Mouse (Mus musculus) embryonic facial prominence, embryonic 11.5 days (tissue): Measurements from ENCODE around the gene C6. TPM values are rescaled to one million over a fixed set of nuclear protein-coding genes. Genes with fewer than 3 reads are reported as not detected.

ENCODE experiments used
- ATAC-seq: fragments of 200-750 bp; cut with Nextera tagmentation; replicated peaks from 2 replicates; pipeline ENCODE4 v1.8.0; 2017; ENCODE audit warnings: low read depth; ENCODE audit not compliant: insufficient number of reproducible peaks, low FRiP score, low TSS enrichment
- DNase-seq: peaks from one replicate; pipeline ENCODE4 v3.0.0-alpha.2; 2015; ENCODE audit warnings: low spot score
- H3K27ac ChIP-seq: fragments of 300-500 bp; sonication (generic); replicated peaks from 2 replicates; pipeline ENCODE4 v1.5.1; 2014; ENCODE audit warnings: mild to moderate bottlenecking, low read depth, low read length, control low read depth
- H3K27me3 ChIP-seq: fragments of 300-500 bp; sonication (generic); 2 replicates; pipeline ENCODE4 v1.6.1; 2014; ENCODE audit warnings: mild to moderate bottlenecking, low read length, moderate library complexity, mixed read lengths; ENCODE audit not compliant: control insufficient read depth, insufficient read depth
- H3K36me3 ChIP-seq: fragments of 300-500 bp; sonication (generic); replicated peaks from 2 replicates; pipeline ENCODE4 v1.6.1; 2014; ENCODE audit warnings: low read depth, mild to moderate bottlenecking, low read length, moderate library complexity, mixed read lengths; ENCODE audit not compliant: control insufficient read depth, insufficient read depth
- H3K4me1 ChIP-seq: fragments of 300-500 bp; sonication (generic); 2 replicates; pipeline ENCODE4 v1.6.1; 2014; ENCODE audit warnings: low read length, mixed read lengths; ENCODE audit not compliant: control insufficient read depth, insufficient read depth
- H3K4me2 ChIP-seq: fragments of 300-500 bp; sonication (generic); 2 replicates; pipeline ENCODE4 v1.6.1; 2014; ENCODE audit warnings: low read depth, mild to moderate bottlenecking, control low read depth, low read length, moderate library complexity
- H3K4me3 ChIP-seq: fragments of 300-500 bp; sonication (generic); 2 replicates; pipeline ENCODE4 v1.5.1; 2014; ENCODE audit warnings: low read depth, low read length, control low read depth
- H3K9ac ChIP-seq: fragments of 300-500 bp; sonication (generic); replicated peaks from 2 replicates; pipeline ENCODE4 v1.6.1; 2014; ENCODE audit warnings: mild to moderate bottlenecking, control low read depth, low read length
- H3K9me3 ChIP-seq: fragments of 300-500 bp; sonication (generic); replicated peaks from 2 replicates; pipeline ENCODE4 v1.6.1; 2016; ENCODE audit warnings: mild to moderate bottlenecking, low read length, inconsistent platforms, mixed read lengths; ENCODE audit not compliant: control insufficient read depth
- WGBS: fragments of 180-500 bp; shearing (Covaris S2); extraction: QIAGEN DNeasy Blood & Tissue Kit; methylation state at CpG from one replicate; pipeline ENCODE4 v1.1.7; 2014; 5-methylcytosine and 5-hydroxymethylcytosine counted together
- polyA plus RNA-seq: library from polyadenylated mRNA; unstranded; fragments of >200 nt; fragmentation: Nextera tagmentation; extraction: Ambion mirVana; gene quantifications from 2 replicates; pipeline ENCODE4 v1.2.1, GENCODE M21; 2014

The C6 gene
- not detected in 2 replicates for polyA plus RNA-seq

GRCm38 (mm10) chr15:4726830-4727310 is at the start of gene C6:
C6 (plus strand) TSS chr15:4727175.
- DNase-seq, result no peak
- Histone ChIP-seq H3K9ac (no peak within 1 kb of the TSS), H3K4me2 (no peak within 1 kb of the TSS), H3K27ac (no peak within 1 kb of the TSS), H3K27me3 (no peaks in the 10 kb centered on the region), H3K4me1 (no peaks in the 10 kb centered on the region), H3K36me3 (no peaks in the 10 kb centered on the region), H3K9me3 (no peaks in the 10 kb centered on the region), H3K4me3 (no peak within 1 kb of the TSS)
- WGBS, result 90% methylated on average over 9 of the region's 9 CpGs
- ATAC-seq, result no peak

GRCm38 (mm10) chr15:4697604-4698003 is 29.4 kb upstream of the C6 start:
- no peak overlapping the region for H3K4me3 ChIP-seq
- H3K4me2 ChIP-seq, result no peak overlapping the region
- H3K27ac ChIP-seq, result no peak overlapping the region
- H3K9ac ChIP-seq, result no peak overlapping the region
- H3K27me3 ChIP-seq, result no peaks in the 10 kb centered on the region
- H3K9me3 ChIP-seq, result no peaks in the 10 kb centered on the region
- WGBS, result 90% methylated on average over 4 of the region's 4 CpGs
- no peaks in the 10 kb centered on the region for H3K36me3 ChIP-seq
- no peaks in the 10 kb centered on the region for H3K4me1 ChIP-seq
- DNase-seq (no peak), ATAC-seq (no peak)

GRCm38 (mm10) chr15:4734150-4734549 is 7.2 kb downstream of the C6 start:
- Histone ChIP-seq H3K9ac (no peak overlapping the region), H3K4me1 (no peaks in the 10 kb centered on the region), H3K9me3 (no peaks in the 10 kb centered on the region), H3K27me3 (no peaks in the 10 kb centered on the region), H3K4me2 (no peak overlapping the region), H3K36me3 (no peaks in the 10 kb centered on the region), H3K27ac (no peak overlapping the region), H3K4me3 (no peak overlapping the region)
- no peak for ATAC-seq
- WGBS, result 80% methylated on average over 1 of the region's 1 CpGs
- DNase-seq, result no peak

- ATAC-seq (no peak), DNase-seq (no peak)
- Histone ChIP-seq H3K27me3 (no peaks in the 10 kb centered on the region), H3K4me1 (no peaks in the 10 kb centered on the region), H3K36me3 (no peaks in the 10 kb centered on the region), H3K4me2 (no peak overlapping the region), H3K9ac (no peak overlapping the region), H3K9me3 (no peaks in the 10 kb centered on the region), H3K27ac (no peak overlapping the region), H3K4me3 (no peak overlapping the region)
- WGBS, result 88% methylated on average over 2 of the region's 2 CpGs
Observed at GRCm38 (mm10) chr15:4734996-4735609, 8.1 kb downstream of the C6 start.

- Histone ChIP-seq H3K9me3 (no peaks in the 10 kb centered on the region), H3K9ac (no peak overlapping the region), H3K4me2 (no peak overlapping the region), H3K27ac (no peak overlapping the region), H3K4me1 (no peaks in the 10 kb centered on the region), H3K36me3 (no peaks in the 10 kb centered on the region), H3K4me3 (no peak overlapping the region), H3K27me3 (no peaks in the 10 kb centered on the region)
- DNase-seq (no peak), ATAC-seq (no peak)
- 83% methylated on average over 3 of the region's 3 CpGs for WGBS
Observed at GRCm38 (mm10) chr15:4747656-4748055, 20.7 kb downstream of the C6 start.

GRCm38 (mm10) chr15:4790378-4790777 is 63.4 kb downstream of the C6 start:
- Histone ChIP-seq H3K27me3 (no peaks in the 10 kb centered on the region), H3K4me2 (no peak overlapping the region), H3K4me1 (no peaks in the 10 kb centered on the region), H3K9me3 (no peaks in the 10 kb centered on the region), H3K36me3 (no peaks in the 10 kb centered on the region), H3K4me3 (no peak overlapping the region), H3K27ac (no peak overlapping the region), H3K9ac (no peak overlapping the region)
- no peak for ATAC-seq
- WGBS, result 23% methylated on average over 3 of the region's 3 CpGs
- DNase-seq, result no peak

GRCm38 (mm10) chr15:4796861-4797260 is 69.9 kb downstream of the C6 start:
- ATAC-seq (no peak), DNase-seq (no peak)
- no peak overlapping the region for H3K4me2 ChIP-seq
- H3K27me3 ChIP-seq, result no peaks in the 10 kb centered on the region
- H3K27ac ChIP-seq, result no peak overlapping the region
- H3K9ac ChIP-seq, result no peak overlapping the region
- H3K9me3 ChIP-seq, result no peaks in the 10 kb centered on the region
- WGBS, result 78% methylated on average over 4 of the region's 4 CpGs
- H3K36me3 ChIP-seq, result no peaks in the 10 kb centered on the region
- no peaks in the 10 kb centered on the region for H3K4me1 ChIP-seq
- H3K4me3 ChIP-seq, result no peak overlapping the region

- no peaks in the 10 kb centered on the region for H3K27me3 ChIP-seq
- no peaks in the 10 kb centered on the region for H3K4me1 ChIP-seq
- H3K36me3 ChIP-seq, result no peaks in the 10 kb centered on the region
- no peak overlapping the region for H3K4me2 ChIP-seq
- H3K9ac ChIP-seq, result no peak overlapping the region
- ATAC-seq (no peak), DNase-seq (no peak)
- WGBS, result 90% methylated on average over 2 of the region's 2 CpGs
- H3K9me3 ChIP-seq, result no peaks in the 10 kb centered on the region
- no peak overlapping the region for H3K4me3 ChIP-seq
- H3K27ac ChIP-seq, result no peak overlapping the region
Observed at GRCm38 (mm10) chr15:4804256-4804655, 77.3 kb downstream of the C6 start.
